Mouse (Mus musculus) embryonic fibroblast, embryonic 13.5 days (primary cell): ENCODE data around the gene St14.

Experiments
- CTCF ChIP-seq: IDR thresholded peaks from 2 replicates; pipeline ENCODE4 v1.5.1; 2011; ENCODE audit warnings: mild to moderate bottlenecking, control low read depth, low read length, moderate library complexity, borderline replicate concordance; ENCODE audit not compliant: insufficient read depth
- POLR2A ChIP-seq: IDR thresholded peaks from 2 replicates; pipeline ENCODE4 v1.6.1; 2011; ENCODE audit warnings: low read depth, mild to moderate bottlenecking, control low read depth, low read length, moderate library complexity

DNA sequence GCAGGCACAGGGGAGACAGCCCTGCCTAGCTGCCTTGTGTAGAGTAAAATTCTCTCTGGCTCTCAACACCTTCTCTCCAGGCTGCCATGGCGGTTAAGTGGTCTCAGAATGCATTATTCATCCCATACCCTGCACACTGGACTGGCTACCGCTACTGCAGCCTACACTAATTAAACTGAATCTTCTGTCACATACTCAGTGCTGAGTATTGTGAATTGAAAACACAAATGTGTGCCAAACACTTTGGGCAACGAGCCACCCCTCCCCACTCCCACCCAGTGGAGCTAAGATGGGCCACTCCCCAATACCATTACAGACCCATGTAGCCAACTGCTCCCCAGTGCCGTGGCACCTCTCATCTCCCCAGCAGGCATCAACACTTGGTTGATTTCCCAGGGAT is 44.2 kb downstream of the St14 start:
- no peak for TF ChIP-seq CTCF
- no peak for TF ChIP-seq POLR2A
